Mouse (Mus musculus) adrenal gland, postnatal 25 days (tissue): ENCODE measurements around the gene Clasp1. TPM values are rescaled to one million over a fixed set of nuclear protein-coding genes. Genes with fewer than 3 reads are reported as not detected.

Experiments
- DNase-seq: peaks from one replicate; pipeline ENCODE4 v3.0.0; 2021; ENCODE audit warnings: mixed read lengths
- total RNA-seq: library from RNA; stranded (reverse); gene quantifications from 2 replicates; pipeline ENCODE4 v1.2.3, GENCODE M21; 2021

Clasp1 gene
- total RNA-seq, 1 experiment from 2014 or later = 53.3 TPM

DNA sequence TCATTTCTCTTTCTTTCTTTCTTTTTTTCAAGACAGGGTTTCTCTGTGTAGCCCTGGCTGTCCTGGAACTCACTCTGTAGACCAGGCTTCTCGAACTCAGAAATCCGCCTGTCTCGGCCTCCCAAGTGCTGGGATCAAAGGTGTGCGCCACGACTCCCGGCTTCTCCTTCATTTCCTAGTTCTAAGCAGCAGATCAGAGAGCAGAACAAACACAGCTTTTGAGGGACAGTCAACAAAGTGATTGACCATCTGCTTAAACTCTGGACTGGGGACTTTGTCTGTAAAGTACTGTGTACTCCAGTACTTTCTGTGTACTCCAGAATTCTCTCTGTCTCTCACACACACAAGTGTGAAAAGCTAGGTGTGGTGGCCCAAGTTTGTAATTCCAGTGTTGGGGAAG is 14.1 kb downstream of the Clasp1 start:
- DNase-seq = no peak

DNA sequence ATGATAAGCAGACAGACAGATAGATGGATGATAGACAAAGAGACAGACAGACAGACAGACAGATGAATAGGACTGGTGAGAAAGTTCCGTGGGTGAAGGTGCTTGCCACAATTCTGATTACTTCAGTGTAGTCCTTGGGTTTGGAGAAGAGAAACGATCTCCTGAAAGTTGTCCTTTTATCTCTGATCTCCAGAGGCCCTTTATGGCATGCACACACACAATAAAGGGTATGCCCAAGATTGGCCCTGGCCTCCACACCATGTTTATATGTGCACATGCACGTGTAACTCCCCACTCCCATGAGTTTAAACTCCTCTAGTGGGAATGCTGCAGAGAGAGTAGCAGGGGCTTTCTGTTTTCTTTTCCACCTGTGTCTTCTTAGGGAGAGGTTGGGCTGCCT is 14.6 kb downstream of the Clasp1 start:
- DNase-seq = no peak

DNA sequence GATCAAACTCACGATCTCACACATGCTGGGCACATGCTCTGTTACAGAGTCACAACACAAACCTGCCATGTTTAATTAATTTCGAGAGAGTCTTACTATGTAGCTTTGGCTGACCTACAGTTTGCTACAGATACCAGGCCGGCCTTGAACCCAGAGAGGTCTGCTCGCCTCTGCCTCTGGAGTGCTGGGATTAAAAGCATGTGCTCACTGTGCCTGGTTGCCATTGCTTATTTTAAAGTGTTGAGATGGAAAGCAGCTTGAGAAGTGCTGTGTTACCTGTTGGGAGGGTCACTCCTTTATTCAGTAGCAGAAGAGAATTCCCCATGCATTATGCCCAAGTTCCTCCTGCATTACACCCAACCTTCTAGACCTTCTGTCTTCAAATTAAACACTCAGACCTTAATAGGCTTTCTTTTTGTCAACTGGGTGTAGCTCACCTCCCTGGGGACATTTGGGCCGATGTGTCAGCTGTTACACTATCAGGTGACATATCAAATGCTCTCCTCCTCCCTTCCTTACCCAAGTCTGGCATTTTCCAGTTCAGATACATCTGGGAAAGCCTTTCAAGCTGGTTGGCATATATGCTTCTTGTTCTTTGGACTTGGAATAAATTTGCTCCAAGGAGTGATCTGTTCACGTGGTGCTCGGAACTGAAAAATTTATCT is 18.9 kb downstream of the Clasp1 start:
- no peak for DNase-seq

DNA sequence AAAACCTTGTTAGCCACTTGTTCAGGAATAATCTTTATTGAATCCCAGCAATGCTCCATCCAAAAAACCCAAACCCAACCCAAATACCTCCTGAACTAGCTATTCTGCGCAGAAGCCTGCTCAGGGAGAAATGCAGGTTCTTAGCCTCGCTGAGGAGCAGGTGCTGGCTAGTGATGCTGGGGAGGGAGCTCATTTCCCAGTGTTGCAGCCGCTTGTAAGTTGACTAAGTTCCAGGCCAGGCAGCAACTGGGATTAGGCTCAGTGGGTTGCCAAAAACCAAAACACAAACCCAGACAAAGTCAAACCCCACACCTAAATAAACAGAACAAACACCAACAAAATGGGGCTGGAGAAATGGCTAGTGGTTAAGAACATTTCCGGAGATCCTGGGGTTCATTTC is 20.4 kb downstream of the Clasp1 start:
- no peak for DNase-seq

DNA sequence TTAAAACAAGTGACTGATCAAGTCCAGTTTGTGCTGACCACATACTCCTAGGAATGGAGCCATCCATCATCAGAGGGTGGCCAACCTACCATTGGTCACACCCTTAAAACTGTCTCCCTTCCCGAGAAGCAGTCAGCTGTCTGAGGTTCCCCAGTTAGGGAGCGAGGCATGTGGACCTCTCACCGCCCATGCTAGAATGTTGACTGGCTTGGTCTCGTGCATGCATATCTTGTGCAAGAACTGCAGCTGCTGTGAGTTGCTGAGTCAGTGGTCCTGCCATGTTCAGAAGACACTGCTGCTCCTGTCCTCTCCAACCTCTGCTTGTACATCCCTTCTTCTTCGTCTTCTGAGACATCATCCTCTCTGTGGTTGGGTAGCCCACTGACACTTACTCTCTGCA is 22.0 kb downstream of the Clasp1 start:
- DNase-seq = no peak

DNA sequence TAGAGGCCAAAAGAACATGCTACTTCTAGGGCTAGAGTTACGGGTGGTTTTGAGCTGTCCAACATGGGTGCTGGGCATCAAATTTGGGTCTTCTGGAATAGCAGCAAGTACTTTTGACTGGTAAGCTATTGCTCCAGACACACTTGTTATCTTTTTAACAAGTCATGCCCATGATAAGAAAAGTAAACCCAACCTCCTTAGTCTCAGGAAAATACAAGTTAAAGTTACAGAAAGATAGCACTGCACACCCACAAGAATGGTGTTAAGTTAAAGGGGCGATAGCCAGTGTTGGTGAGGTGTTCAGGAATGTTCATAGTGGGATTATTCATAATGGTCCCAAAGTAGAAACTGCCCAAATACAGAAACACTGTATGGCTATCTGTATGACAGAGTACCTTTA is 24.3 kb downstream of the Clasp1 start:
- no peak for DNase-seq

DNA sequence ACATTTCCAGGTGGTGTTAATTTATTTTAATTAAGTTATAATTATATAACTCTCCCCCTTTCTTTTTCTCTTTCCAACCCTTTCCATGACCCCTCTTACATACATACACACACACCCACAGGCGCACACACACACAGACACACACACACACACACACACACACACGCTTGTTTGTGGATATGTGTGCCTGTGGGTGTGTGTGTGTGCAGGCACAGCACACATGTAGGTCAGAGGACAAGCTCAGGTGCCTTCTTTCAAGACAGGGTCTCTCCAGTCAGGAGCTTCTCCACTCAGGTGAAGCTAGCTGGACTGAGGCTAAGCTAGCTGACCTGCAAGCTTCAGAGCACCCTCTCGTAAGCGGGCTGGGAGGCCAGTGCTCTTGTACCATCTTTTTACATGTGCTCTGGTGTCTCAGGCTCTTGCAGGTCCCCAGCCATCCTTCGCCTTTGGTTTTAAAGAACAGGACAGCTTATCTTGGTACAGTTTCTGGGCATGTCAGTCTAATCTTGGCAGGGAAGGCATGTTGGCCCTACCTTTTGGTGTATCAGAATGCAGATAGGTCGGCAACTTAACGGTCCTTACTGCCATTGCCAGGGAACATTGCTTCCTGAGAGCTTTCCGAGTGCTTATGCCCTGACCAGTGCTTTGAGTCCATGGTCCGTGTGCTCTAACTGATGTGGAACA is 28.3 kb downstream of the Clasp1 start:
- no peak for DNase-seq

DNA sequence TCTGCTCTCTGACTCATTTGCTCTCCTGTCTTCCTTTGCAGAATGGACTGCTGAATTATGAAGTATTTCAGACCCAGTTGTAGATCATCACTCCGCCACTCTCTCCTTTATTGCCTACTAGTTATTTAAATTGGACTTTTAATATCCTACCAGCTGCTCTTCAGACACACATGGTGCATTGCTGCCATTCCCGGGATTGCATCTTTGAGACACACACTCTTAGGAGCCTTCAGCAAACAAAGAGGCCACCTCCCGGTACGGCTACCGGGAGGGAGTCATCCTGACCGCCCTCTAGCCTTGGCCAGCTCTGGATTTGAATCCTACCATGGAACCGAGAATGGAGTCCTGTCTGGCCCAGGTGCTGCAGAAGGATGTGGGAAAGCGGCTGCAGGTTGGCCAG is 30.5 kb downstream of the Clasp1 start:
- DNase-seq = no peak

DNA sequence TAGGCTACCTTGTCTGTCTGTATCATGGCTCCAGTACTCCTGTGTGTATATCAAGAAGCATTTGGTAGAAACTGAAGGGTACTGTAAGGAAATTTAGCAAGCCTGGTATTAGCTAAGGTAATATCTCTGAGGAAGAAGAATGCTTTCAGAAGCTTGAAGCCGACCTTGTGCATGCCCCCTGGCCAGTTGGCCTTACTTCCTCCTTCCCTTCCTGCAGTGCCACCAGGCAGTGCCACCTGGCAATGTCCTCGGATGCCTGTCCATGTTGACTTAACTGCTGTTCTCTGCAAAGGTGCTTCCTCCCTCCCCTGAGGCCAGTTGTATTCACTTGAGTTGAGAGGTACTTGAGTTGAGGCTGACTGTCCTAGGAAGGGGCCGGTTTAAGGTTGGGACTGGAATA is 32.3 kb downstream of the Clasp1 start:
- no peak for DNase-seq

DNA sequence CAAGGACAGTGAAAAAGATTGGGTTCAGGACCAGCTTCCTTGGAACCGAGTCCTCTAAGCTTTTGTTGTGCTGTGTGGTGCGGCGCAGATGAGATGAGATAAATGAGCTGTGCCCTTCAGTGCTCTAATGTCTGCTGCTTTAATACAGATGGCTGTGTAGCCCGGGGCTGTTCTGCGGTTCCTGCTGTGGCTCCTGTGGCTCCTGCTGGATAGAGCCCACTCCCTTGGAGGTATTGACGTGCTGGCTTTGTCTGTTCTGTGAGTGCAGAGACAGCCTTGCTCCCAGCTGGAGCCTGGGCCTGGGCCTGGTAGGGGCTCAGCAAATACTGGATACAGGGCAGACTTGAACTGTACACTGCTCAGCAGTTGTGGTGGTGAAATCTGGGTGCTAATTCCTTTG is 34.0 kb downstream of the Clasp1 start:
- DNase-seq = no peak

DNA sequence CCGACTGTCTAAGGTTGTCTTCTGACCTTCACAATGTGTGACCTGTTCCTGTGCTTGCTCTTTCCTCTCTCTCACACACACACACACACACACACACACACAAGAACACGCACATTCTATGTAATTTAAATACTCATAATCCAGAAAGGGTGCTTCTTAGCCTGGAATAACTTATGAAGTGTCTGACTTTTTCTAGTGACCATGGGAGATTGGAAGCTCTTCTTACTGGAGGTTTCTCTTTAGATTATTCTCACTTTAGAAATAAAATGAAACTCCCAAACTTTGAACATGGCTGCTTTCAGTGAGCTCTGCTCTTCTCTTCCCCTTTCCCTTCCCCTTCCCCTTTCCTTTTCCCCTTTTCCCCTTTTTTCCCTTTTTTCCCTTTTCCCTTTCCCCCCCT is 37.1 kb downstream of the Clasp1 start:
- DNase-seq = no peak

DNA sequence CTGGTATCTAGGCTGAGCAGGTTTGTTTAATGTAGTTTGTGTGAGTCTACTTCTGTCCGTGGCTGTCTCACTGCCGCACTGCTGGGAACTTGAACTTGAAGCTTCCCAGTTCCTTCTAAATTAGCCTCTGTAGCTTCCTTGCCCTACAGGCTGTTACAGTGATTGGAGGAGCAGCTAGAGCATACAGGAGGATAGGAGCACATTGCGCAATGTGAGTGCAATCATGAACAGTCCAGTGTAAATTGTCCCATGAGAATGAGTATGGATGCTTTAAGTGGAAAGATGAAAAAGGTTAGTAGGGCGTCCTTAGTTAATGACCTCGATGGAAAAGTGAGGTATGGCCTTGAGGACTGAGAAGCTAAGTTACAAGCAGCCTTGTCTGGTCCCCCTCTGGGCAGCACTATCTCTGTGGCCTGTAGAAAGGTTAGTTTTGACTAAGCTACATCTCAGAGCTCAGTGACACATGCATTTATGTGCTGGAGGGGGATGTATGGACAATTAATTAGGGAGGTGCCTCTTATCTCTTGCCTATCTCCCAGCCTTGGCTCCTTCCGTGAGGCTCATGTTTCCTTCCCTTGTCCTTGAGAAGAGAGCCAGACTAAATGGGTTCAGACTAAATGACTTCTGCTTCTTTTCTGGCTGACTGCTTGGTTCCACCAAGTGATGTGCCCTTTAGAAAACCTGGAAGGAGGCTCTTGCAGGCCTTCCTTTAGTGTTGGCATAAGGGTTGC is 39.7 kb downstream of the Clasp1 start:
- DNase-seq = no peak

DNA sequence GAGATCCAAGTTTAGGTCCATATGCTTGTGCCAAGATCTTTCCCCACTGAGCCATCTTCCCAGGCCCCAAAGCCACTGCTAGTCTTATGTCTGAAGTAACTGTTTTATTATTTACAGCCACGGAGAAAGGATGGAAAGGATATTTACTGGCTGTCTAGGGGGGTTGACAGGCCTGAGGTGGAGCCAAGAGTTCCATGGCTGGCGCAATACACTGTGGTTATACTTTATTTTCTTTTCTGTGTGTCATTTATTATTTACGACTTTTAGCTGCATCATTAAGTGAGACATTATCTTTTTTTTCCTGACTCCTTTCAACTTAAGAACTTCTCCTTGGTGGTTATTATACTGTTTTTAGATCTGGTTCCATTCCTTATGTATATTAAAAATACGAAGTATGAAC is 42.7 kb downstream of the Clasp1 start:
- DNase-seq = no peak

DNA sequence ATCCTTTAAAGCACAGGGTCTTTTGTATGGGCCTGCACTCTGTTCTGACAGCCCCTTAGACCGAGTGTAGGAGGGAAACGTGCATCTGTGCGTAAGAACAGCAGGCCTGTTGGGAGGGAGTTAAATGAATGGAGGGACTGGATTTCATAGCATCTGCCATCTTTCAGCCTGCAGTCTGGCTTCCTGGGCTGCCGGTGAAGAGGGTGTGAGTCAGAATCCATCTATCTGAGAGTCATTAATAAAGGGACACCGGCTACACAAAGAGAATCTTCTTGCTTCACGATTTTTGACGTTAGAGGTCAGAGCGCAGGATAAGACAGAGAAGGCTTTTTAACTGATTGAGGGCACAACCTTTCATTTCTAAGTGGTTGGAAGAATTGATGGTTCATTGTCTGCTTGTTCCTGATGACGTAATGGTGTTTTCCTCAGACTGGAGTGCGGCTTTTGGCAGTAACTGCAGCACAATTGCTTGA is 46.2 kb downstream of the Clasp1 start:
- peak; percentile 19 for DNase-seq

DNA sequence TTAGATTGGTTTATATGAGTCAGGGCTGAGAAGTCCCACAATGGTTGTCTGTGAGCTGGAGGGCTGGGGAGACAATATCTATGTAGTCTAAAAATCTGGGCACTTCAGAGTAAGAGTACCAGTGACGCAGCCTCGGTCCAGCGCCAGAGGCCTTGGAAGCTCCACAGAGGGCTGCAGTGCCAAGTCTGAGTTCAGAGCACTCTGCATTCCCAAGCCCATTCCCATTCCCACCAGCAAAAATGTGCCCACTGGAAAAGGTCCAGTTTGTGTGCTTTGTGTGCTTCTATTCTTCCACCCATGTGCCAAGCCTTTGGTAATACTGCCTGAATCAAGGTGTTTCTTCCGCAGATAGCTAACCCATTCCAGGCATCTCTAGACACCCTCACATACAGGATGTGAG is 49.0 kb downstream of the Clasp1 start:
- peak; percentile 41 for DNase-seq

DNA sequence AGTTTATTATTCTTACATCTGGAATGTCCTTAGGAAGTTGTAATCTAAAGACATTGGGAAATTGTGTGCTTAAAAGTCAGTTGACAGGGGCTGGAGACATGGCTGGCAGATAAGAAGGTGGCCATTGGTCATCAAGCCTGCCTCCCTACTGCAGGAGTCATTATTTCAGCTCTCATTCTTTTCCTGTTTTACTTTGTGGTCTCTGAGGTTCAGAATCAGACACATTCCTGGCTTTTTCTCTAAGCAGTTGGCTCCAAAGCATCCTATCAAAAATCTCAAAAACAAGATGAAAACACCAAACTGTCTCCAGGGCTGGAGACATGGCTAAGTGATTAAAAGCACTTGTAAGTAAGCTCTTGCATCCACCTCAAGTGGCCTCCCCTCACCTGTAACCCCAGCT is 49.5 kb downstream of the Clasp1 start:
- DNase-seq = no peak

DNA sequence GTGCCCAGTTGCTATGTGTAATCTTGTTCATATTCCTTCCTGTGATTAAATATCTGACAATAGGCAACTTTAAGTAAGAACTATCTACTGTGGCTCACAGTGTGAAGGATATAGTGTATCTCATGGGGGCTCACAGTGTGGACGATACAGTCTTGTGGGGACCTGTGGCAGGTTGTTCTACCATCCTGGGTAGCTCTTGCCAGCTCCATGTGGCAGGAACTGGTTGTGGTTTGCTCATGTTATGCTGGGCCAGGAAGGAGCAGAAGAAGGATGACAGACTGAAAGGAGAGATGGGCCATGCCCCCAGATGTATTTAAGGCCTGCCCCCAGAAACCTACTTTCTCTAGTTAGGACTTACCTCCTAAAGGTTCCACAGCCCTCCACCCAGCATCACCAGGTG is 51.7 kb downstream of the Clasp1 start:
- no peak for DNase-seq

DNA sequence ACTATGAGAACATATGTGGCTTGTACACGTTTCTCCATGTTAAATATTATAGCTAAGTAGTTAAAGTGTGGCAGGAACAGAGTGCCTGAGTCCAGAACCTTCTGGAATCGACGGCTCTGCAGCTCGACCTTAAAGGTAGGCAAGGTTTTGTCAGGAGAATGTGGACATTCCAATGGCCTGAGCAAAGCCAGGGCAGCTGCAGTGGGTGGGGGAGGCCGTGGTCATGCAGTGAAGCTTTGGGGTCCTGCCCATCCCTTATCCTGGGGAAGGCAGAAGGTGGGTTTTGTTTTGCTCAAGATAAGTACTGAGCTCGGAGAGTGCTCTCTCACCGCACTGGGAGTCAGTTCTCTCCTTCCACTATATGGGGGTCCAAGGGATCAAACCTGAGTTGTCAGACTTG is 55.6 kb downstream of the Clasp1 start:
- DNase-seq = no peak

DNA sequence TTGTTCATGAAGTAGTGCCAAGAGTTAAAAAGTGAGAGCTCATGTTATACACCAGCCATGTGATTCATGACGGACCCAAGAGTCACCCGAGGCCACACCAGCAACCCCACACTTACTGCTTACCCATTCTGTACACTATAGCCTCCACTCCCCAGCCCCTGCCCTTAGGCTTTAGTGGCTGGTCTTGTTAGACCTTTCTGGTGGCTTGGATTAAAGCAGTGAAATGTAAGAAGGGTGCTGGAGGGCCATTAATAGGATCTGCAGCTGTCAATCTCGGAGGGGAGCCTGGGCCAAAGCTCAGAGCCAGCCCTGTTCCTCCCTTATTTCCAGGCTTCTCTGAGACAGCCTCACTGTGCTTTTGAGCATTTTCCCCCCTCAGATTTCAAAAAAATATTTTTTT is 56.1 kb downstream of the Clasp1 start:
- DNase-seq = no peak

DNA sequence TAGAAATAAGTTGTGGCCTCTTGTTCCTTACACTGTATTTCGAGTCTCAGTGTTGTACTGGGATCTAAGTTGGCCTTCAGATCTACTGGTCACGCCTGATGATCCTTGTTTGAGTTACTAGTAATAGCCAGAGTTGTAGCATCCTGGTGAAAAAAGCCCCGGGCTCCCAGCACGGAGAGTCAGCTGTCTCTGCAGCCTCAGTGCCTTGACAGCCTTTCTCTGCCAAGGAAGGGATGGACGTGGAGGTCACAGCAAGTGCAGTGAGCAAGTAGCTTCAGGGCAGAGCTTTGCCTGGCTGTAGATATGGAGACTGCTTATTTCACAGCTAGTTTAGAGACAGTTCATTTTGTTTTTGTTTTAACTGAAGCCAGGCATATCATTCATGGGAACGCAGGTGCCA is 56.6 kb downstream of the Clasp1 start:
- DNase-seq = no peak

DNA sequence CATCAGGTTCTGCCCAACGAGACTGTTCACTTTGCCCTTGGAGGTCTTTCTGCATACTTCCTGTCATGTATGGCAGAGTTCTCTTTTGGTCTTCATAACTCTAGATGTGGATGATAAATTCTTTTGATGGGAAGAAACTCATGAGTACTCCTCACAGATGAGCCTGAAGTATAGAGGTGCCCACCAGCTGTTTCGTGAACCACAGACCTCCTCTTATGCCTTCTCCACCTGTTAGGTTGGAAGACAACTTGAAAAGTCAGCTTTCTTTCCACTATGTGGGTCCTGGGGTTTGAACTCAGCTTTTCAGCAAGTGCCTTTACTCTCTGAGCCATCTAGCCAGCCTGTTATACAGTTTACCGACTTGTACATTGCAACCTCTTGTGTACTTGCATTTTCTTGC is 57.1 kb downstream of the Clasp1 start:
- no peak for DNase-seq

DNA sequence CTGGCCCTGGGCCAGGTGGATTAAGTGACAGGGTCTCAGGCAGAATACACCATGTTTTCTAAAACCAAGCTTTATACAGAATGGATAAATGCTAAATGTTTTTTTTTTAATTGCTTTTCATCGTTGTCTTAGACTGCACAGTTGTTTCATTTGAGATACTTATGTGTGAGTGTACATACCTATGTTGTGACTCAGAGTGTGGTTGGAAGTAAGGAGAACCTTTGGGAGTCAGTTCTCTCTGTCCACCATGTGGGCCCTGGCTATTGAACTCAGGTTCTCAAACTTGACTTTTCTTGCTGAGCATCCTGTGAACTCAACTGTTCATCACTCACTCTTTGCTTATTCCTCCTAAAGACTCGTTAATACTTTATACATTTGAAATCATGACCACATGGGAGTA is 58.3 kb downstream of the Clasp1 start:
- no peak for DNase-seq

DNA sequence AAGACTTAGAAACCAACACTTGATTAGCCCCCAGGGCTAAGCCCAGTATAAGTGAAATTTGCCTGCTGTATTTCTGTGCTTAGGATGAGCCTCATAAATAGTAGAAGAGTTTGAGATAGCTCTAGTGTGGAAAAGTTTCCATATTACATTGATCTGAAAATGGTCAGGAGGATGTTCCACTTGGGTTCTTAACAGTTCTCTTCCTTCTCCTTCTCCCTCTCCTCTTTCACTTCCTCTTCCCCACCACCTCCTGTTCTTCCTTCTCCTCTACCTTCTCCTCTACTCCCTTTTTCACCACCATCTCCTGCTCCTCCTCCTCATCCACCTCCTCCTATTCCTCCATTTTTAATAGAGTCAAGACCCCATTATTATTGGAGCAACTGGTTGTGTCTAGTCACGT is 59.4 kb downstream of the Clasp1 start:
- DNase-seq = no peak
